Mouse (Mus musculus): ENCODE results near the gene Gm21992.

DNA sequence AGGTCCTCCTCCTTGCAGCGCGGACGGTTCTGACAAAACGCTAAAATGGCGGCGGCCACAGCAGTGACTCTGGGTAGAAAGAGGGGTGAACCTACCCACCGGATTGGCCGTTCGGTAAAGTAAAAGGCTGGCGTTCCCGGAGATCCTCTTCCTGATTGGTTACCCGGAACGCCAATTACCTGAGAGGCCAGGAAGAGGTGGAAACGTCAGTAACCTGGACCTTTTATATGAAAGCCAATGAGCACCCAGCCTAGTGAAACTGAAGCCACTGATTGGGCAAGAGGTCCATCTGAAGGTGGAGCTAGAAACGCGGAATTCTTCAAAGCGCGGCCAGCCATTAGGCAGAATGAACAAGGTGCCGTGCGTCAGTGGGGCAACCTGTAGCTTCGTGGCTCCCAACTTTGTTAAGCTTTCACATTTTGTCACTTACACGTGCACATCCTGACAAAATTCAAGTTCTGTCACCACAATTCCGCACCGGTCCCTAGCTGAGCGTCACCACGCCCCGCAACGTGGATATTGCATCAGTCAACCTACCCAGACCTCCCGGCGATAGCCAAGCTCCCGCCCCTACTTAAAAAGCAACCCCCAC lies 17.5 kb downstream of the Gm21992 start, which contains the start of gene Rbm4:
- TF ChIP-seq POLR2A (IDR thresholded peaks at IDR 0.05; ENCODE audit: extremely low read depth, insufficient read depth, low read length) (0 out of 2 replicates have a peak, but pooled peaks have one; percentile 47), CTCF (IDR thresholded peaks at IDR 0.05; ENCODE audit: low read depth, low read length) (no peak)

Data from liver, adult 2 months (tissue).